Mouse (Mus musculus) stomach, embryonic 14.5 days (tissue): ENCODE data around the gene Banp. TPM values are rescaled to one million over a fixed set of nuclear protein-coding genes. Genes with fewer than 3 reads are reported as not detected.

Experiments used
- ATAC-seq: fragments of 200-750 bp; cut with Nextera tagmentation; 2 replicates; pipeline ENCODE4 v1.8.0; 2017; ENCODE audit warnings: low read depth, moderate TSS enrichment; ENCODE audit not compliant: insufficient number of reproducible peaks, insufficient read depth, low FRiP score
- H3K27ac ChIP-seq: fragments of 300-500 bp; sonication (generic); 2 replicates; pipeline ENCODE4 v1.5.1; 2014; ENCODE audit warnings: mild to moderate bottlenecking, low read length, moderate library complexity, mixed read lengths
- H3K27me3 ChIP-seq: fragments of 300-500 bp; sonication (generic); 2 replicates; pipeline ENCODE4 v1.6.1; 2014; ENCODE audit warnings: low read length, control low read depth, mixed read lengths; ENCODE audit not compliant: control insufficient read depth, insufficient read depth
- H3K36me3 ChIP-seq: fragments of 300-500 bp; sonication (generic); 2 replicates; pipeline ENCODE4 v1.6.1; 2014; ENCODE audit warnings: mild to moderate bottlenecking, control low read depth, low read length, moderate library complexity, mixed read lengths; ENCODE audit not compliant: control insufficient read depth, insufficient read depth
- H3K4me1 ChIP-seq: fragments of 300-500 bp; sonication (generic); 2 replicates; pipeline ENCODE4 v1.6.1; 2014; ENCODE audit warnings: low read length, control low read depth, mixed read lengths; ENCODE audit not compliant: control insufficient read depth, insufficient read depth
- H3K4me2 ChIP-seq: fragments of 300-500 bp; sonication (generic); replicated peaks from 2 replicates; pipeline ENCODE4 v1.6.1; 2014; ENCODE audit warnings: low read depth, low read length, control low read depth
- H3K4me3 ChIP-seq: fragments of 300-500 bp; sonication (generic); 2 replicates; pipeline ENCODE4 v1.5.1; 2014; ENCODE audit warnings: low read depth, low read length, control low read depth
- H3K9ac ChIP-seq: fragments of 300-500 bp; sonication (generic); replicated peaks from 2 replicates; pipeline ENCODE4 v1.6.1; 2014; ENCODE audit warnings: low read depth, mild to moderate bottlenecking, control low read depth, low read length, moderate library complexity, mixed read lengths
- H3K9me3 ChIP-seq: fragments of 300-500 bp; sonication (generic); 2 replicates; pipeline ENCODE4 v1.6.1; 2016; ENCODE audit warnings: low read depth, low read length, control low read depth; ENCODE audit not compliant: control insufficient read depth
- WGBS: fragments of 180-500 bp; shearing (Covaris S2); extraction: QIAGEN DNeasy Blood & Tissue Kit; methylation state at CpG from one replicate; pipeline ENCODE4 v1.1.7; 2014; 5-methylcytosine and 5-hydroxymethylcytosine counted together
- polyA plus RNA-seq: library from polyadenylated mRNA; unstranded; fragments of >200 nt; fragmentation: Nextera tagmentation; extraction: Ambion mirVana; gene quantifications from 2 replicates; pipeline ENCODE4 v1.2.1, GENCODE M21; 2014

Gene Banp
- polyA plus RNA-seq, 1 experiment from 2014 or later = 42.4 TPM

DNA sequence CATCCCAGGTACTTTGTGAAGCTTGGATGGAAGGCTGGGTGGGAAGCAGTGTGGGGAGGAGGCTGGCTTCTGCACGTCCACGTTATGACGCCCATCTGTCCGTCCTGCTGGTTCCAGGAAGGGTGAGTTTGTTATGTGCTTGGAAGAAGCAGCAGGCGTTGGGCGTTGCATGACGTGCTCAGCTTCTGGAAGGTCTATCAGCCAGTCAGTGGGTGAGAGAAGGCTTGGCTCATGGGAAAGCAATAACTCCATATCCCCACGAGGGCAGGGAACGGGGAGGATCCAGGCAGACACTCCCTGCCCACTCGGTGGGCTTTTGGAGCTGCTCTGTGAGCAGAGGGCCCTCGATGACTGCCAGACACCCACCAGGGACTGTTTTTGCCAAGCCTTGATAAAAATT lies 119.7 kb downstream of the Banp start:
- no peak for ATAC-seq
- Histone ChIP-seq H3K9ac (no peak overlapping the region), H3K4me1 (peaks cover 4% of the 10 kb centered on the region; the same call in 1 of the 2 replicates), H3K4me3 (no peak overlapping the region), H3K27me3 (no peaks in the 10 kb centered on the region), H3K4me2 (no peak overlapping the region), H3K27ac (no peak overlapping the region), H3K9me3 (no peaks in the 10 kb centered on the region), H3K36me3 (no peaks in the 10 kb centered on the region)
- 87% methylated on average over 11 of the region's 11 CpGs for WGBS

DNA sequence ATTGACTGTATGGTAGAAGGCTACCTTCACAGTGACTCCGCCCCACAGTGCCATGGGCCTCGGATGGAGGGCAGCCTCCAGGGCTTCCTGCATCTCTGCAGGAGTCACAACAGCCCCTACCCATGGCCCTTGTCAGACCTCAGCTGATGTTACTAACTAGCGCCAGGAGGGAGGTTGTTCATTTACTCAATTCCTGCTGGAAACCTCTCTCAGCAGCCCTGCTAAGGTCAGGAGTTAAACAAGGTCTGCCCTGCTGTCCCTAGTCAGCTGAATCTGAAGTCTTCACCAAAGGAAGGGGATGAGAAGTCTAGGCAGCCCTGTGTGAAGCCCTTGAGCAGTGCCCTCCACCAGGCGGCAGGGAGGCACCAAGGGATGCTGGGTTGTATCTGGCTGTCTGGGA lies 121.6 kb downstream of the Banp start:
- Histone ChIP-seq H3K9me3 (no peaks in the 10 kb centered on the region), H3K9ac (no peak overlapping the region), H3K27ac (no peak overlapping the region), H3K36me3 (no peaks in the 10 kb centered on the region), H3K4me1 (peaks cover 15% of the 10 kb centered on the region; the same call in 1 of the 2 replicates), H3K4me2 (no peak overlapping the region), H3K27me3 (0 out of 2 replicates have a peak, but pooled peaks cover 2% of the 10 kb centered on the region), H3K4me3 (no peak overlapping the region)
- ATAC-seq = no peak
- WGBS = 71% methylated on average over 4 of the region's 4 CpGs

DNA sequence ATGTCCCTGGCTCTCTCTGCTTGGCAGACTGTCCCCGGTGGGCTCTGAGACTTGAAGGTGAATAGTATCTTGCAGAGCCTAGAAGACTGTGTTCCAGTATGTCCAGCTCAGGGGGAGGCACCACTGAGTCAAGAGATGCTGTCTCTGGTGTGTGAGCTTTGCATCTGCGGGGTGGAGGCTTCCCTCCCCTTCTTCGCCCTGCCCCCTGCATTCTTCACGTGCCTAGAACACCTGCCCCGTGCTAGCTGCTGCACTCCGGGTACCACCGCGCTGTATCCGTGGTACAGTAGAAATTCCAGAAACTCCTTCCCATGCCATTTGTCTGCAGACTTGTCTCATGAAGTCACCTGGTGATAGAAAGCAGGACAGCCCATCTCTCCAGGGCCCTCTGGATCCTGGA lies 124.4 kb downstream of the Banp start:
- Histone ChIP-seq H3K4me2 (no peak overlapping the region), H3K9me3 (no peaks in the 10 kb centered on the region), H3K4me3 (no peak overlapping the region), H3K36me3 (no peaks in the 10 kb centered on the region), H3K4me1 (peaks cover 19% of the 10 kb centered on the region; the same call in 1 of the 2 replicates), H3K27ac (no peak overlapping the region), H3K27me3 (0 out of 2 replicates have a peak, but pooled peaks cover 2% of the 10 kb centered on the region), H3K9ac (no peak overlapping the region)
- no peak for ATAC-seq
- 23% methylated on average over 9 of the region's 9 CpGs for WGBS

DNA sequence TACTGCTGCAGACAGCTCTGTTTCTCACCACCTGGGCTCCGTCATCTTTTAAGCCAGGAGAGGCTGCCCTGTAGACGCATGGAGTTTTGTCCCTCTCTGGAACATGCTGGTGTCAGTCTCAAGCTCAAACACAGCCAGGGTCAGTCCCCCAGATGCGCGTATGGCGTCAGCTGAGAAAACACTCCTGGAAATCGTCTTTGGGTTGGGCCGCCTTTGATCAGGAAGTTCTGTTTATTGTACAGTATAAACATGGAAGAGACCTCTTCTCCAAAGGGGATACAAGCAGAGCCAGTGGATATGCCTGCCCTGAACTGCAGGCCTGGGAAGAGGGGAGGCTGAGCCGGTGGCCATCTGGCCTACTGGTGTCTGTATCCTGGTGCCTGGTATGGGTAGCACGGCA lies 124.9 kb downstream of the Banp start:
- 20% methylated on average over 9 of the region's 9 CpGs for WGBS
- H3K4me1 ChIP-seq = peaks cover 22% of the 10 kb centered on the region; the same call in 1 of the 2 replicates
- H3K36me3 ChIP-seq = no peaks in the 10 kb centered on the region
- no peak overlapping the region for H3K4me2 ChIP-seq
- H3K27ac ChIP-seq = no peak overlapping the region
- ATAC-seq = peak; percentile 25; the same call in 1 of the 2 replicates
- H3K4me3 ChIP-seq = no peak overlapping the region
- H3K9ac ChIP-seq = no peak overlapping the region
- H3K9me3 ChIP-seq = no peaks in the 10 kb centered on the region
- H3K27me3 ChIP-seq = 0 out of 2 replicates have a peak, but pooled peaks cover 2% of the 10 kb centered on the region

DNA sequence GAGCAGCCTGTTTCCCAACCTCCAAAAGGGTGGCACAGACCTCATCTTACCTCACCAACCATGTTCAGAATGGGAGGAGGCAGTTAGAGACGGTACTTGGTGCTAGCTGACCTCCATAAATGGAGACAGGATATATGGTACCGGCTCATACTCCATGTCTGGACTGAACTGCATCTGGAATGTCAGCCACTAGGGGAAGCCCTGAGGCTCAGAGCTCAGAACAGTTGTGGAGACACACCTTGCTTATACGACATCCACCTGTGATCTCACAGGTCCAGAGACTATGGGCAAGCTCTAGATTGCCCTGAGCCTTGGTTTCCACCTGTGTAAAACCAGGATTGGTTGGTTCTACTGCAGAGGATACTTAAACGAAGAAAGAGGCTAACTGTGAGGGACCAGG lies 125.4 kb downstream of the Banp start:
- 66% methylated on average over 4 of the region's 4 CpGs for WGBS
- no peaks in the 10 kb centered on the region for H3K36me3 ChIP-seq
- peaks cover 27% of the 10 kb centered on the region for H3K4me1 ChIP-seq
- H3K27ac ChIP-seq = no peak overlapping the region
- 0 out of 2 replicates have a peak, but pooled peaks cover 2% of the 10 kb centered on the region for H3K27me3 ChIP-seq
- H3K9ac ChIP-seq = no peak overlapping the region
- no peaks in the 10 kb centered on the region for H3K9me3 ChIP-seq
- no peak overlapping the region for H3K4me2 ChIP-seq
- H3K4me3 ChIP-seq = no peak overlapping the region
- ATAC-seq = no peak

DNA sequence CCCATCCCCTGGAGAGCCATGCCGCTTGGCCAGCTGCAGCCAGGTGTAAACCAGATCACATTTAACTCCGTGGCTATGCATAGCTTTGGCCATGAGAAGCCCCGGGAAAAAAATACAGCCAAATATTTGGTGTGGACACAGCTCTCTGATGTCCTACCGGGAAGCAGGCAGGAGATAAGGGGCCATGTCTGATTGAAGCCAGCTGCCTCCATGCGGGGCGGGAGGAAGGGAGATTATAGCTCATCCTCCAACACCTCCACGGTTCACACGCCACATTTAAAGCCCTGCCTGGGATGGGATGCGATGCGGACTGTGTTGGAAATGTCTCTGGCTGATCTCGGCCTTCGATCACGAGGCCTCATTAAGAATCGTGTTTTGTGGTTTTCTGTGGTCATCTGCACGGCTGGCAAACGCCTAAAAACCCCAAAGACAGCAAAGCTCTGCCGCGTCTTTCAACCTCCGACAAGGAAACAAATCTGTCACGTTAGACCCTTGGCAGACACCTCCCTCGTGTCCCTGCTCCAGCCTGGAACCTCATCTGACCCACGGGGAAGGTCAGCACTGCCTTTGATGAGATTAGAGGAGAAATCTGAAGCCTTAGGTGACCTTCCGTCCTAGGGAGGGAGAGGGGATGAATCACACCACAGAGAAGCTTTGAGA lies 126.8 kb downstream of the Banp start:
- WGBS = 26% methylated on average over 23 of the region's 23 CpGs
- no peak overlapping the region for H3K4me3 ChIP-seq
- no peak for ATAC-seq
- no peak overlapping the region for H3K4me2 ChIP-seq
- no peaks in the 10 kb centered on the region for H3K9me3 ChIP-seq
- H3K36me3 ChIP-seq = no peaks in the 10 kb centered on the region
- 0 out of 2 replicates have a peak, but pooled peaks cover 2% of the 10 kb centered on the region for H3K27me3 ChIP-seq
- no peak overlapping the region for H3K27ac ChIP-seq
- H3K9ac ChIP-seq = no peak overlapping the region
- peaks cover 36% of the 10 kb centered on the region for H3K4me1 ChIP-seq

DNA sequence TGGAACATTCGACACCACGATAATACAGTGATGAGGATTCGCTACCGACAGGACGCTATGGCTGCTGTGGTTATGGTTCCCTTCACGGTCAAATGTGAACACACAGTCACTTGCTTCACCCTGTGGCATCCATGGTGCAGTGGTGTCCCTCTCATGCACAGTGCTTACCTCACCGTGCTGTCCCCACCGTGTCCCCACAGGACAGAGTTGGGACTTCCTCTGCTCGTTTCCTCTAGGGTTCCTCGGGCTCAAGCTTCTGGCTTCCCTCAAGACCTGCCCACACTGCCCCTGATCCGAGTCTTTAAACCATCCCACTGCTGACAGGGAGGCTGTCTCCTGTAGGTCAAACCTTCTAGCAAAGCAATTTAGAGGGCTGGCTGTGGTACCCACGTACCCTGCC lies 128.8 kb downstream of the Banp start:
- Histone ChIP-seq H3K4me3 (no peak overlapping the region), H3K27me3 (0 out of 2 replicates have a peak, but pooled peaks cover 2% of the 10 kb centered on the region), H3K9me3 (no peaks in the 10 kb centered on the region), H3K36me3 (no peaks in the 10 kb centered on the region), H3K9ac (no peak overlapping the region), H3K27ac (no peak overlapping the region), H3K4me2 (no peak overlapping the region), H3K4me1 (peaks cover 36% of the 10 kb centered on the region)
- 85% methylated on average over 12 of the region's 12 CpGs for WGBS
- ATAC-seq = no peak
